Mouse (Mus musculus) kidney, adult 9 months (tissue): Measurements from ENCODE around the gene Best1.
A peak's percentile ranks its signal among the peaks of the same experiment; 100 is the strongest.

Experiments
- DNase-seq: peaks from one replicate; pipeline ENCODE4 v3.0.0; 2022

Best1 gene

GRCm38 (mm10) chr19:9956624-9957388 is 44.6 kb downstream of the Best1 start:
- no peak for DNase-seq

DNA sequence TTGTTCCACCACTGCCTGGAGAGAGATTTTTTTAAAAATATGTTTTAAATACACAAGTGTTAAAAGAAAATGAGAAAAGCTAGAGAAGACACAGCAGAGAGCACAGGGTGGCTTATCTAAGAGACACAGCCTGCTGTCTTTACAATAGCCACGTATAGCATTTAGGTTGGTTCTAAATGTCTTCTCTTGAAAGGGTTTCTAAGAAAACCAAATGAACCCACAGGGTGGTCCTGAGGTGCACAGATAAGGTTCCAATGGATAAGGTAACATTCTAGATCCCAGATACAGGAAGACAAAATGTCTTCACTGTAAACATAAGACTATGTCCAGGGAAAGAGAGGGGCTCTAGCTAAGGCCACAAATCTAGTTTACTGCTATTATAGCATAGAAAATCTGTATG is 46.0 kb downstream of the Best1 start:
- no peak for DNase-seq

- no peak for DNase-seq
Observed at GRCm38 (mm10) chr19:9954811-9955202, 46.6 kb downstream of the Best1 start.

- peak; percentile 90 for DNase-seq
Observed at GRCm38 (mm10) chr19:9954055-9954810, 47.2 kb downstream of the Best1 start.

- no peak for DNase-seq
Observed at GRCm38 (mm10) chr19:9952912-9953311, 48.5 kb downstream of the Best1 start.

DNA sequence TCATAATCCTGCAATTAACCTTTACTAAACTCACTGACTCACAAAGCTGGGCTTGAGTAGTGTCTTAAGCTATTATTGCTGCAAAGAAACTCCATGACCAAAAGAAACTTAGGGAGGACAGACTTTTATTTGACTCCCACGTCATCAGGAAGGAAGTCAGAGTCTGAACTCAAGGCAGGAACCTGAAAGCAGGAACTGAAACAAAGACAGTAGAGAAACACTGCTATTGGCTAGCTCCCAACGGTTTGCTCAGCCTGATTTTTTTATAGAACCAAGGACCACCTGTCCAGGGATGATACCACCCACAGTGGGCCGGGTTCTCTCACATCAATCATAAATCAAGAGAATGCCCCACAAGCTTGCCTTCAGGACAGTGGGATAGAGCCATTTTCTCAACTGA is 49.0 kb downstream of the Best1 start:
- no peak for DNase-seq

- DNase-seq: peak; percentile 60
Observed at GRCm38 (mm10) chr19:9946986-9947385, 54.4 kb downstream of the Best1 start.

GRCm38 (mm10) chr19:9945800-9946564 is 55.5 kb downstream of the Best1 start:
- no peak for DNase-seq

DNA sequence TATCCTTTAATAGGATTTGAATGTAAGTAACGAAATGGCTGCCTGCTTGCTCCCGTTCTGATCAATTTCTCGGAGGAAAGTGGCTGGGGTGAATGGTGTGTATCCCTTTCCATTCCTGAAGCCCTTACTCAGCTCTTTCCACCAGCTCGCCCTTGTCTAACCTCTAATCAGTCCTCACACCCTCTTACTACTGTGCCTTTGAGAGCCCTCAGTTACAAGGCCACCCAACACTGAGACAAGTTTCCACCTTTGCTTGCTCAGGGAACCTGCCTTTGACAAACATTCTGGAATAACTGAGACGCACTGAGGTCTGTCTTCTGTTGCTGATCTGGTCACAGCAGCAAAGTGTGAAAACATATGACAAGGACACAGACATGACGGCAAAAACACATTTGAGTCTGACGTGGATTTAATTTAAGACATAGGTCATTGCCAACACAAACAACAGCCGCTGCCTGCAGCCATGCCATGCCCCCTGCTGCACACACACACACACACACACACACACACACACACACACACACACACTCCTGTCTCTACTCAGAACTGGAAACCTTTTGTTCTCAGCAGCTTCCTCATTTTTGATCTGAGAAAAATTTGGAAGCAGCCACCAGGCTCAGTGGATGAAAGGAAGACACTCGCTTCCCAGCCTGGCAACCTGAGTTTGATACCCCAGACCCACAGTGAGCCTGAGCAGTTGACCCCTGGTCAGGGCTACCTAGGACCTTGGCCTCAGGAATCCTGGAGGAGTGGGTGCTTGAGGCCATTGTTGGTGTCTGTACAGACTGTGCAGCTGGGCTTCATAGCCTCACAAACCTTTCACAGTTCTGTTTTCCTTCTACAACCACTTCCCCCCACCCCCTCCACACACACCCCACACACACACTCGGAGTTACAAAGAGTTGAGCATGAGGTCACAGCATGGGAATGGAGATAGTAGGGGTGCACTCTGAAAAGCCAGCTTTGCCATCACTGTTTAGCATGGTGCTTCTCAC is 58.6 kb downstream of the Best1 start:
- no peak for DNase-seq

DNA sequence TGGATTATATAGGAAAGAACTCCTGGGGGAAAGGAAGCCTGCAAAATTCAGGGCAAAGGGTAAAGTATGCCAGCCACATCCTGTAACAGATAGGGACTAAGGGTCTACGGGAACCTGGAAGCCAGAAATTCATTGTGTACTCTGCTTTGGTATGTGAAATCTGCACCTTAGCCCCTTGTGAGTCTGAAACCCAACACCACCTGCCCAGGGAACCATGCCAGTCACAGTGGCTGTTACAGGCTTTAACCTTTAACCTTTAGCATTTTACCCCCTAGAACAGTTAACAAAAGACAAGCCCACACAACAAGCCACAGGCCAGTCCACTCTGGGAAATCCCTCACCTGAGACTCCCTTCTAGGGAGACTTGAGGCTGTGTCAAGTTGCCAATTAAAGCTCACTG is 59.6 kb downstream of the Best1 start:
- peak; percentile 56 for DNase-seq

DNA sequence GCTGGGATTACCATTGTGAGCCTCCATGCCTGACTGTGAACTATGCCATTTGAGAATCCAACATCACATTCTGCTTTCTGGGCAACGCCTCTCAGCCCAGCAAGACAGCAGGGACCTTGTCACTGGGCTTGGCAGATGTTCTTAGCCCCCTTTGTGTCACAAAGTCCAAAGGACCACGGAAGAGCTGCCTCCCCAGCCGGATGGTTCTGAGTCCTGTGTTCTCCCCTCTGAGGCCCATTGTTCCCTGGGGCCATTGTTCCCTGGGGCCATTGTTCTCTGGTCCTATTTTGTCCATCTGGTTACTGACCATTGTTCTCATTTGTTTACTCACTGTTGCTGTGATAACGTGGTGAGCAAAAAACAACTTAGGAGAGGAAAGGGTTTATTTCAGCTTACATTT is 60.5 kb downstream of the Best1 start:
- no peak for DNase-seq

DNA sequence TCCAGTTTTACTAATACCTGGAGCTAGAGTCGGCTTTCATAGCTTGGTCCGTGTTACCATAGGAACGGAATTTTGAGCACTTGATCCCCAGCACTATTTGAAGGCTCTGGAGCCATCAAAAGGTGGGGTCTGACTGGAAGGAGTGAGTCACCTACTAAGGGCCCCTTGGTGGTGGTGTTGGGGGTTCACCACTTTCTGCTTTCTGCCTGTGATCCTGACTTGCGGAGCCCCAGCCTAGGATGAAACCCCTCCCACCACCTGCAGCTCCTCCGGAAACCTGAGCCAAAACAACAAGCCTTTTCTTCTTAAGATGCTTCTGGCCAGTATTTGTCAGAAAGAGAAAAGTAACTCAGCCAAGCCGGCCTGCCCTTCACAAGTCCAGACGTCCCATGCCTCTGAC is 61.6 kb downstream of the Best1 start:
- no peak for DNase-seq

- no peak for DNase-seq
Observed at GRCm38 (mm10) chr19:9938824-9939303, 62.6 kb downstream of the Best1 start.

DNA sequence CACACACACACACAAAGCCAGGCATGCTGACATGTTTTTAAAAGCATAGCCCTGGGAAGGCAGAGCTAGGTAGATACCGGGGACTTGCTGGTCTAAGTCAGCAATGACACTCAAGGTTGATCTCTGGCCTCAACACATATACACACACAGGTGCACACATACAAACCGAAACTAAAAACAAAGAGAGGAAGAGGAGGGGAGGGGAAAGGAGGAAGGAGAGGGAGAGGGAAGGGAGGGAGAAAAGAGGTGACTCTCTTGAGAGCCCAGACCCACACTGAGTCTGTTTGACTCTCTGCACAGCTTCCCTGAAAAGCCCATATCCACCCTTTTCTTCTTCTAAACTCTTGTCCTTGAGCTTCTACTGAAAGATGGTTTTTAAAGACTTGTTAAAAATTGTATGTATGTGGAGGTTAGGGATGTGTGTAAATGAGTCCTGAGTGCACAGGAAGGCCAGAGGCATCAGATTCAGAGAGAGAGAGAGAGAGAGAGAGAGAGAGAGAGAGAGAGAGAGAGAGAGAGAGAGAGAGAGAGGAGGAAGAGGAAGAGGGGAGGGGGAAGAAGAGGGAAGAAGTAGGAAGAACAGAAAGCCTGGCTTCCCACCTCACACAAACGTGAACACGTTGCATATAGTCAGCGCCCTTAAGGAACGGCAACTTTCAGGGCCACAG is 63.1 kb downstream of the Best1 start:
- DNase-seq: no peak

DNA sequence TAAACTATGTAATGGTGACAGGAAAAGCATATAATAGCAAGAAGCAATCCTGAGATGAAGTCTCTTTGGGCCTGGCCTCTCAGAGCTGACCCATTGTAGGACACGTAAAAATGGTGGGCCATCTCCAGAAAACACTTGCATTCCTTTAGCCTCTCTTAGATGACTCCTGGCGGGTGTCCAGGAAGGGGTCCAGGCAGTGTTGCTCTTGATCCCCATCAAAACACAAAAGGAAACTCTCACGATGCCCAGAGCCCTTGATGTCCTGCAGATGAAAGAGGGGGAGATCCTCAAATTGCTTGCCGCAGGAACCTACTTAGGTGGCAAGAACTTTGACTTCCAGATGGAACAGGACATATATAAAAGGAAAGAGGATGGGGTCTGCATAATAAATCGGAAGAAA is 64.0 kb downstream of the Best1 start:
- no peak for DNase-seq

GRCm38 (mm10) chr19:9936579-9936978 is 64.9 kb downstream of the Best1 start:
- DNase-seq: no peak
